Mouse (Mus musculus): Measurements from ENCODE around the gene Smarcd2. TPM values are rescaled to one million over a fixed set of nuclear protein-coding genes. Genes with fewer than 3 reads are reported as not detected.

Gene Smarcd2
- total and polyA plus RNA-seq, 3 experiments: 94.3 to 116 (median 110) TPM

- TF ChIP-seq ZKSCAN1 (IDR thresholded peaks at IDR 0.05; ENCODE audit: borderline replicate concordance, low read depth, low read length): no peak
- no peak for TF ChIP-seq POLR2AphosphoS2 (IDR thresholded peaks at IDR 0.05; ENCODE audit: low read depth, low read length)
- TF ChIP-seq CHD2 (IDR thresholded peaks at IDR 0.05; ENCODE audit: low read length): no peak
- no peak for TF ChIP-seq USF2 (conservative IDR thresholded peaks at IDR 0.05; ENCODE audit: low read depth, low read length)
- no peak for TF ChIP-seq E2F4 (IDR thresholded peaks at IDR 0.05; ENCODE audit: insufficient replicate concordance, low read depth, low read length)
- DNase-seq (ENCODE audit: extremely low read depth): no peak
- Histone ChIP-seq H3K36me3 (replicated peaks in 1 of 2; ENCODE audit: control insufficient read depth in 1 of 2, insufficient read depth in 1 of 2, low read length in 1 of 2) (peaks cover 0 to 7% of the 10 kb centered on the region in 2 experiments), H3K9ac (ENCODE audit: insufficient read depth, low read depth) (no peak overlapping the region), H3K9me3 (replicated peaks; ENCODE audit: low read length) (no peaks in the 10 kb centered on the region), H3K4me3 (replicated peaks in 1 of 3; ENCODE audit: low read depth in 2 of 3, low read length in 2 of 3, poor library complexity in 1 of 3) (no peak overlapping the region), H3K4me1 (ENCODE audit: control insufficient read depth in 1 of 2, insufficient read depth in 2 of 2) (peaks cover 15 to 38% of the 10 kb centered on the region in 2 experiments), H3K27ac (ENCODE audit: insufficient read depth, low read depth) (no peak overlapping the region), H3K27me3 (replicated peaks) (peaks cover 2% of the 10 kb centered on the region), H3K4me2 (ENCODE audit: insufficient read depth, low read depth, poor library complexity, severe bottlenecking) (no peak overlapping the region), H3K79me2 (replicated peaks; ENCODE audit: control insufficient read depth, extremely low read depth, insufficient read depth, poor library complexity, severe bottlenecking) (peaks cover 26% of the 10 kb centered on the region)
- in situ Hi-C loops (cut with MboI; ENCODE audit: low pct_ligation_motif_present, low pct_unique_long_range_greater_than_20kb, low sequenced_read_pairs) (no loop called here), dilution Hi-C loops (cut with MboI; ENCODE audit: extremely low pct_ligation_motif_present, extremely low pct_unique_long_range_greater_than_20kb, low sequenced_read_pairs) (no loop called here)
Observed at GRCm38 (mm10) chr11:106274374-106274773, 1.6 kb upstream of the Smarcd2 start.

GRCm38 (mm10) chr11:106273811-106274210 is 1.0 kb upstream of the Smarcd2 start:
- H3K4me1 ChIP-seq (ENCODE audit: control insufficient read depth in 1 of 2, insufficient read depth in 2 of 2): peaks cover 17 to 44% of the 10 kb centered on the region in 2 experiments
- peaks cover 2% of the 10 kb centered on the region for H3K27me3 ChIP-seq (replicated peaks)
- dilution Hi-C loops (cut with MboI; ENCODE audit: extremely low pct_ligation_motif_present, extremely low pct_unique_long_range_greater_than_20kb, low sequenced_read_pairs) (no loop called here), in situ Hi-C loops (cut with MboI; ENCODE audit: low pct_ligation_motif_present, low pct_unique_long_range_greater_than_20kb, low sequenced_read_pairs) (no loop called here)
- H3K36me3 ChIP-seq (replicated peaks in 1 of 2; ENCODE audit: control insufficient read depth in 1 of 2, insufficient read depth in 1 of 2, low read length in 1 of 2): peaks cover 0 to 7% of the 10 kb centered on the region in 2 experiments
- H3K9ac ChIP-seq (ENCODE audit: insufficient read depth, low read depth): no peak overlapping the region
- H3K27ac ChIP-seq (ENCODE audit: insufficient read depth, low read depth): no peak overlapping the region
- no peak for DNase-seq (ENCODE audit: extremely low read depth)
- peak overlapping the region in 1 of 3 experiments; percentile 7 for H3K4me3 ChIP-seq (replicated peaks in 1 of 3; ENCODE audit: low read depth in 2 of 3, low read length in 2 of 3, poor library complexity in 1 of 3)
- peaks cover 31% of the 10 kb centered on the region for H3K79me2 ChIP-seq (replicated peaks; ENCODE audit: control insufficient read depth, extremely low read depth, insufficient read depth, poor library complexity, severe bottlenecking)
- TF ChIP-seq CHD1 (IDR thresholded peaks at IDR 0.05; ENCODE audit: low read depth, low read length): no peak
- H3K4me2 ChIP-seq (ENCODE audit: insufficient read depth, low read depth, poor library complexity, severe bottlenecking): no peak overlapping the region
- no peaks in the 10 kb centered on the region for H3K9me3 ChIP-seq (replicated peaks; ENCODE audit: low read length)

- H3K27ac ChIP-seq (ENCODE audit: insufficient read depth, low read depth): no peak overlapping the region
- in situ Hi-C loops (cut with MboI; ENCODE audit: low pct_ligation_motif_present, low pct_unique_long_range_greater_than_20kb, low sequenced_read_pairs): no loop called here
Observed at GRCm38 (mm10) chr11:106273311-106273684, 526 bp upstream of the Smarcd2 start.

More at GRCm38 (mm10) chr11:106273311-106273684, 526 bp upstream of the Smarcd2 start:
- dilution Hi-C loops (cut with MboI; ENCODE audit: extremely low pct_ligation_motif_present, extremely low pct_unique_long_range_greater_than_20kb, low sequenced_read_pairs): no loop called here
- no peak for TF ChIP-seq MAX (IDR thresholded peaks at IDR 0.05; ENCODE audit: low read length)
- no peak for TF ChIP-seq PAX5 (IDR thresholded peaks at IDR 0.05; ENCODE audit: low read length)
- no peak for TF ChIP-seq MXI1 (IDR thresholded peaks at IDR 0.05; ENCODE audit: low read depth, low read length)
- no peak for TF ChIP-seq EP300 (IDR thresholded peaks at IDR 0.05; ENCODE audit: low read length)
- TF ChIP-seq ZKSCAN1 (IDR thresholded peaks at IDR 0.05; ENCODE audit: borderline replicate concordance, low read depth, low read length): no peak
- no peak for TF ChIP-seq E2F4 (IDR thresholded peaks at IDR 0.05; ENCODE audit: insufficient replicate concordance, low read depth, low read length)
- TF ChIP-seq JUND (conservative IDR thresholded peaks at IDR 0.05; ENCODE audit: low read depth, low read length): no peak
- TF ChIP-seq HCFC1 (IDR thresholded peaks at IDR 0.05; ENCODE audit: low read depth, low read length): no peak
- no peak for TF ChIP-seq USF2 (conservative IDR thresholded peaks at IDR 0.05; ENCODE audit: low read depth, low read length)
- TF ChIP-seq KAT2A (IDR thresholded peaks at IDR 0.05; ENCODE audit: insufficient replicate concordance, low read length): no peak
- TF ChIP-seq MAFK (IDR thresholded peaks at IDR 0.05; ENCODE audit: insufficient replicate concordance, low read length): no peak
- TF ChIP-seq POLR2AphosphoS2 (IDR thresholded peaks at IDR 0.05; ENCODE audit: low read depth, low read length): no peak
- no peak for TF ChIP-seq JUN (IDR thresholded peaks at IDR 0.05; ENCODE audit: insufficient read depth, low read depth, low read length)
- TF ChIP-seq UBTF (IDR thresholded peaks at IDR 0.05; ENCODE audit: low read depth, low read length): no peak
- no peak for TF ChIP-seq POLR2A (IDR thresholded peaks at IDR 0.05; ENCODE audit: low read depth, low read length)
- TF ChIP-seq NELFE (IDR thresholded peaks at IDR 0.05; ENCODE audit: low read depth, low read length): no peak
- TF ChIP-seq SIN3A (IDR thresholded peaks at IDR 0.05; ENCODE audit: low read length): no peak
- TF ChIP-seq MAZ (IDR thresholded peaks at IDR 0.05; ENCODE audit: low read depth, low read length): no peak
- TF ChIP-seq USF1 (IDR thresholded peaks at IDR 0.05; ENCODE audit: low read depth, low read length): no peak
- no peak; the same call in 1 of the 2 replicates for TF ChIP-seq BHLHE40 (IDR thresholded peaks at IDR 0.05; ENCODE audit: low read depth, low read length)
- Histone ChIP-seq H3K4me2 (ENCODE audit: insufficient read depth, low read depth, poor library complexity, severe bottlenecking) (peak overlapping the region; percentile 48), H3K36me3 (replicated peaks in 1 of 2; ENCODE audit: control insufficient read depth in 1 of 2, insufficient read depth in 1 of 2, low read length in 1 of 2) (peaks cover 0 to 10% of the 10 kb centered on the region in 2 experiments), H3K4me3 (replicated peaks in 1 of 3; ENCODE audit: low read depth in 2 of 3, low read length in 2 of 3, poor library complexity in 1 of 3) (peak overlapping the region; percentile 42 to 82 (median 43)), H3K27me3 (replicated peaks) (no peaks in the 10 kb centered on the region), H3K9me3 (replicated peaks; ENCODE audit: low read length) (no peaks in the 10 kb centered on the region), H3K4me1 (ENCODE audit: control insufficient read depth in 1 of 2, insufficient read depth in 2 of 2) (peaks cover 18 to 49% of the 10 kb centered on the region in 2 experiments), H3K79me2 (replicated peaks; ENCODE audit: control insufficient read depth, extremely low read depth, insufficient read depth, poor library complexity, severe bottlenecking) (peaks cover 37% of the 10 kb centered on the region), H3K9ac (ENCODE audit: insufficient read depth, low read depth) (peak overlapping the region; percentile 7)
- no peak for DNase-seq (ENCODE audit: extremely low read depth)
